ENCODE assay signal across 14 mouse cellular contexts in genomic region chr9:62370648-62371280, GRCm38 (mm10). TPM values are rescaled to one million over a fixed set of nuclear protein-coding genes. Genes with fewer than 3 reads are reported as not detected.
DNase-seq lines count a peak whose midpoint lies in the region; ATAC-seq and TF ChIP-seq lines count a peak whose summit lies in the region.
"Had no signal": no experiment of that assay in that cellular context is flagged by ENCODE, and none has a peak within 500 bp of the region (broad histone marks: within the 10 kb centered on the region; RNA-seq: fewer than 3 reads in every experiment).

No protein-coding gene starts in this region.

- no peak for ATAC-seq in heart, embryonic 12.5 days (ENCODE audit: insufficient number of reproducible peaks, low FRiP score)
- peak; percentile 25 for ATAC-seq in G1E (ENCODE audit: extremely low read depth, insufficient number of reproducible peaks, low FRiP score, poor library complexity, severe bottlenecking)
- no peak for ATAC-seq in liver, embryonic 12.5 days
- ATAC-seq: CD4-positive, CD25-positive, alpha-beta regulatory T cell, adult 4 months; forebrain, embryonic 14.5 days had no signal

- peaks cover 44% of the 10 kb centered on the region for H3K36me3 ChIP-seq in heart, embryonic 12.5 days
- H3K36me3 ChIP-seq in G1E (replicated peaks): peaks cover 95% of the 10 kb centered on the region
- H3K36me3 ChIP-seq in liver, embryonic 12.5 days: peaks cover 57% of the 10 kb centered on the region

- H3K27me3 ChIP-seq in heart, embryonic 12.5 days (replicated peaks): no peaks in the 10 kb centered on the region
- H3K27me3 ChIP-seq in G1E (ENCODE audit: insufficient read depth, low read length): no peaks in the 10 kb centered on the region
- H3K27me3 ChIP-seq in liver, embryonic 12.5 days (replicated peaks): no peaks in the 10 kb centered on the region

- H3K4me1 ChIP-seq in heart, embryonic 12.5 days (replicated peaks): peaks cover 79% of the 10 kb centered on the region
- H3K4me1 ChIP-seq in G1E (ENCODE audit: insufficient read depth, low read depth, low read length): peaks cover 97% of the 10 kb centered on the region
- H3K4me1 ChIP-seq in liver, embryonic 12.5 days: peaks cover 98% of the 10 kb centered on the region

- DNase-seq in heart, adult 11 months: peak; percentile 87
- DNase-seq in kidney, postnatal 10 days: peak; percentile 22
- no peak for DNase-seq in kidney, postnatal 14 days
- DNase-seq in G1E (ENCODE audit: low spot score): no peak
- DNase-seq in thymus, postnatal 25 days: no peak
- DNase-seq: adrenal gland, postnatal 36 days; heart, postnatal 4 days; kidney, adult 11 months; lung, embryonic 14.5 days; retina, postnatal 1 day had no signal

- H3K4me2 ChIP-seq in heart, embryonic 12.5 days: no peak overlapping the region
- peak overlapping the region; percentile 7; the same call in 1 of the 2 replicates for H3K4me2 ChIP-seq in liver, embryonic 12.5 days
- H3K4me2 ChIP-seq: lung, embryonic 14.5 days had no signal

- no peak overlapping the region for H3K9ac ChIP-seq in heart, embryonic 12.5 days
- H3K9ac ChIP-seq in liver, embryonic 12.5 days: no peak overlapping the region; the same call in 1 of the 2 replicates
- H3K9ac ChIP-seq: lung, embryonic 14.5 days had no signal

- no peak overlapping the region for H3K27ac ChIP-seq in heart, embryonic 12.5 days (ENCODE audit: poor library complexity, severe bottlenecking)
- H3K27ac ChIP-seq in liver, embryonic 12.5 days: 0 out of 2 replicates have a peak overlapping the region, but pooled peaks have one; percentile 38

- H3K4me3 ChIP-seq in heart, embryonic 12.5 days: no peak overlapping the region
- H3K4me3 ChIP-seq in G1E (ENCODE audit: low read depth, low read length): peak overlapping the region; percentile 33; the same call in 1 of the 2 replicates
- no peak overlapping the region for H3K4me3 ChIP-seq in liver, embryonic 12.5 days

- 54% methylated on average over 6 of the region's 6 CpGs for WGBS in heart, embryonic 12.5 days
- WGBS in liver, embryonic 12.5 days (ENCODE audit: insufficient replicate concordance): 47% methylated on average over 6 of the region's 6 CpGs

- no peaks in the 10 kb centered on the region for H3K9me3 ChIP-seq in heart, embryonic 12.5 days (replicated peaks)
- H3K9me3 ChIP-seq in G1E (replicated peaks): no peaks in the 10 kb centered on the region
- no peaks in the 10 kb centered on the region for H3K9me3 ChIP-seq in liver, embryonic 12.5 days (replicated peaks)

- no peak for TF ChIP-seq CTCF in G1E (IDR thresholded peaks at IDR 0.05; ENCODE audit: low read depth, low read length)

RNA-seq across cellular contexts. Expression of gene Anp32a, which starts 29.7 kb away (rescaled TPM):
- 156 and 158 TPM in 2 replicates for polyA plus RNA-seq in heart, embryonic 12.5 days (2016; fragmentation: Nextera tagmentation; extraction: Ambion mirVana)
- total RNA-seq in G1E (2014; fragmentation: Nextera tagmentation) (565 and 646 TPM in 2 replicates), G1E (2017) (481 and 765 TPM in 2 replicates)
- polyA plus RNA-seq in G1E (2012): 246 and 734 TPM in 2 replicates
- 112 and 122 TPM in 2 replicates for polyA plus RNA-seq in liver, embryonic 12.5 days (2016; fragmentation: Nextera tagmentation; extraction: Ambion mirVana)

Comparison
In these comparisons a context has a peak if more than half of its experiments do, and no peak if none do; other contexts are left out.
1. DNase-seq: peak in heart, adult 11 months (single experiment) and kidney, postnatal 10 days (single experiment); none in kidney, postnatal 14 days (single experiment), G1E (single experiment) and thymus, postnatal 25 days (single experiment).